Mouse (Mus musculus) liver, embryonic 14.5 days (tissue): ENCODE measurements around the gene Mymx.

ENCODE experiments used
- CTCF ChIP-seq: IDR thresholded peaks from 2 replicates; pipeline ENCODE4 v1.5.1; 2016; ENCODE audit warnings: antibody characterized with exemption, low read depth, control low read depth
- EP300 ChIP-seq: IDR thresholded peaks from 2 replicates; pipeline ENCODE4 v1.6.1; 2016; ENCODE audit warnings: antibody characterized with exemption, low read depth

GRCm38 (mm10) chr17:45574129-45574761, 27.7 kb downstream of the Mymx start:
- no peak for TF ChIP-seq CTCF
- no peak for TF ChIP-seq EP300
